In genomic region chr7:38147477-38147876, GRCm38 (mm10) we compare ENCODE assay signal across 20 mouse cellular contexts. TPM values are rescaled to one million over a fixed set of nuclear protein-coding genes. Genes with fewer than 3 reads are reported as not detected.
A peak's percentile ranks its signal among the peaks of the same experiment; 100 is the strongest.
DNase-seq lines count a peak whose midpoint lies in the region; ATAC-seq and TF ChIP-seq lines count a peak whose summit lies in the region.
"Had no signal": no experiment of that assay in that cellular context is flagged by ENCODE, and none has a peak within 500 bp of the region (broad histone marks: within the 10 kb centered on the region; RNA-seq: fewer than 3 reads in every experiment).

No protein-coding gene starts in this region.

- no peak overlapping the region for H3K9ac ChIP-seq in hindbrain, postnatal 0 days (replicated peaks; ENCODE audit: low read length)
- no peak overlapping the region for H3K9ac ChIP-seq in liver, postnatal 0 days (replicated peaks)
- no peak overlapping the region for H3K9ac ChIP-seq in liver, embryonic 12.5 days
- H3K9ac ChIP-seq in ES-Bruce4 (ENCODE audit: low read depth, poor library complexity, severe bottlenecking) = no peak overlapping the region
- H3K9ac ChIP-seq: forebrain, embryonic 12.5 days; limb, embryonic 13.5 days had no signal

- H3K9me3 ChIP-seq in hindbrain, postnatal 0 days (ENCODE audit: low read length) = no peaks in the 10 kb centered on the region
- peaks cover 5% of the 10 kb centered on the region; the same call in 1 of the 2 replicates for H3K9me3 ChIP-seq in hindbrain, embryonic 10.5 days
- H3K9me3 ChIP-seq in liver, postnatal 0 days (ENCODE audit: low read length) = no peaks in the 10 kb centered on the region
- H3K9me3 ChIP-seq in liver, embryonic 12.5 days (replicated peaks) = peaks cover 3% of the 10 kb centered on the region; the same call in 1 of the 2 replicates
- H3K9me3 ChIP-seq in ES-Bruce4 (replicated peaks; ENCODE audit: control insufficient read depth, insufficient read depth, low read length, poor library complexity, severe bottlenecking) = no peaks in the 10 kb centered on the region
- H3K9me3 ChIP-seq: forebrain, embryonic 12.5 days; limb, embryonic 13.5 days had no signal

- no peak for DNase-seq in hindbrain, postnatal 0 days (ENCODE audit: low spot score)
- no peak for DNase-seq in hindbrain, embryonic 10.5 days (ENCODE audit: low spot score)
- no peak for DNase-seq in liver, postnatal 0 days
- no peak for DNase-seq in adrenal gland, postnatal 4 days (ENCODE audit: low spot score in 2 of 2)
- DNase-seq in urinary bladder, postnatal 4 days (ENCODE audit: low spot score in 2 of 2) = no peak
- DNase-seq: adrenal gland, postnatal 25 days; cerebellum, adult 9-11 months; gastrocnemius, postnatal 25 days; kidney, adult 8-10 months; kidney, postnatal 4 days; lung, postnatal 4 days; right cerebral cortex, adult 18-20 months; thymus, adult 2 months had no signal

- no peaks in the 10 kb centered on the region for H3K4me1 ChIP-seq in hindbrain, postnatal 0 days (ENCODE audit: insufficient read depth, low read length)
- H3K4me1 ChIP-seq in hindbrain, embryonic 10.5 days (replicated peaks) = peaks cover 9% of the 10 kb centered on the region; the same call in 1 of the 2 replicates
- H3K4me1 ChIP-seq in liver, postnatal 0 days (ENCODE audit: insufficient read depth) = no peaks in the 10 kb centered on the region
- no peaks in the 10 kb centered on the region for H3K4me1 ChIP-seq in liver, embryonic 12.5 days
- H3K4me1 ChIP-seq in ES-Bruce4 (ENCODE audit: control insufficient read depth, insufficient read depth, low read length) = no peaks in the 10 kb centered on the region
- no peaks in the 10 kb centered on the region; the same call in 1 of the 2 replicates for H3K4me1 ChIP-seq in bone marrow, adult 2 months (ENCODE audit: control insufficient read depth, insufficient read depth, low read length)
- H3K4me1 ChIP-seq: forebrain, embryonic 12.5 days; limb, embryonic 13.5 days; midbrain, embryonic 10.5 days had no signal

- no peak for TF ChIP-seq EP300 in liver, postnatal 0 days (IDR thresholded peaks at IDR 0.05; ENCODE audit: low read depth)
- TF ChIP-seq EP300 in ES-Bruce4 (IDR thresholded peaks at IDR 0.05; ENCODE audit: insufficient read depth, low read depth, low read length) = no peak

- H3K4me2 ChIP-seq in hindbrain, postnatal 0 days (ENCODE audit: low read depth, low read length) = no peak overlapping the region
- H3K4me2 ChIP-seq in liver, postnatal 0 days (ENCODE audit: low read depth, low read length) = no peak overlapping the region
- no peak overlapping the region for H3K4me2 ChIP-seq in liver, embryonic 12.5 days
- H3K4me2 ChIP-seq: forebrain, embryonic 12.5 days; limb, embryonic 13.5 days had no signal

- 92% methylated on average over 6 of the region's 6 CpGs for WGBS in hindbrain, postnatal 0 days
- WGBS in hindbrain, embryonic 10.5 days = 89% methylated on average over 6 of the region's 6 CpGs
- WGBS in liver, postnatal 0 days (ENCODE audit: insufficient replicate concordance) = 76% methylated on average over 6 of the region's 6 CpGs
- WGBS in liver, embryonic 12.5 days (ENCODE audit: insufficient replicate concordance) = 67% methylated on average over 6 of the region's 6 CpGs
- 82% methylated on average over 6 of the region's 6 CpGs for WGBS in bone marrow, adult 2 months

- no peak overlapping the region for H3K4me3 ChIP-seq in hindbrain, postnatal 0 days (ENCODE audit: low read length)
- H3K4me3 ChIP-seq in hindbrain, embryonic 10.5 days = no peak overlapping the region
- H3K4me3 ChIP-seq in liver, postnatal 0 days (ENCODE audit: low read depth, low read length) = no peak overlapping the region
- H3K4me3 ChIP-seq in liver, embryonic 12.5 days = no peak overlapping the region
- no peak overlapping the region for H3K4me3 ChIP-seq in ES-Bruce4 (ENCODE audit: low read depth, low read length)
- no peak overlapping the region for H3K4me3 ChIP-seq in bone marrow, adult 2 months (replicated peaks; ENCODE audit: control insufficient read depth, low read depth, low read length)
- H3K4me3 ChIP-seq: forebrain, embryonic 12.5 days; limb, embryonic 13.5 days; midbrain, embryonic 10.5 days had no signal

- ATAC-seq in hindbrain, postnatal 0 days = no peak
- no peak for ATAC-seq in liver, postnatal 0 days
- no peak for ATAC-seq in liver, embryonic 12.5 days
- ATAC-seq: Patski had no signal

- H3K27ac ChIP-seq in hindbrain, postnatal 0 days = no peak overlapping the region
- no peak overlapping the region for H3K27ac ChIP-seq in hindbrain, embryonic 10.5 days
- no peak overlapping the region for H3K27ac ChIP-seq in liver, postnatal 0 days (ENCODE audit: low read depth)
- H3K27ac ChIP-seq in liver, embryonic 12.5 days = no peak overlapping the region
- no peak overlapping the region for H3K27ac ChIP-seq in ES-Bruce4 (ENCODE audit: insufficient read depth, low read length)
- H3K27ac ChIP-seq in bone marrow, adult 2 months (ENCODE audit: control insufficient read depth, insufficient read depth, low read depth, low read length, poor library complexity) = no peak overlapping the region
- H3K27ac ChIP-seq: forebrain, embryonic 12.5 days; limb, embryonic 13.5 days; midbrain, embryonic 10.5 days had no signal

- no peaks in the 10 kb centered on the region for H3K27me3 ChIP-seq in hindbrain, postnatal 0 days (ENCODE audit: insufficient read depth, low read length)
- no peaks in the 10 kb centered on the region for H3K27me3 ChIP-seq in hindbrain, embryonic 10.5 days (ENCODE audit: insufficient read depth, poor library complexity, severe bottlenecking)
- no peaks in the 10 kb centered on the region for H3K27me3 ChIP-seq in liver, postnatal 0 days (ENCODE audit: insufficient read depth, low read length)
- no peaks in the 10 kb centered on the region; the same call in 1 of the 2 replicates for H3K27me3 ChIP-seq in liver, embryonic 12.5 days (replicated peaks)
- no peaks in the 10 kb centered on the region for H3K27me3 ChIP-seq in ES-Bruce4 (ENCODE audit: control insufficient read depth, insufficient read depth, low read length, poor library complexity, severe bottlenecking)
- H3K27me3 ChIP-seq: forebrain, embryonic 12.5 days; limb, embryonic 13.5 days had no signal

- peak; percentile 24; the same call in 1 of the 2 replicates for TF ChIP-seq CTCF in hindbrain, postnatal 0 days (IDR thresholded peaks at IDR 0.05; ENCODE audit: low read depth)
- peak; percentile 42 for TF ChIP-seq CTCF in liver, postnatal 0 days (IDR thresholded peaks at IDR 0.05; ENCODE audit: low read depth)
- peak; percentile 67 for TF ChIP-seq CTCF in ES-Bruce4 (IDR thresholded peaks at IDR 0.05; ENCODE audit: low read depth, low read length)
- peak; percentile 49; the same call in 1 of the 2 replicates for TF ChIP-seq CTCF in bone marrow, adult 2 months (IDR thresholded peaks at IDR 0.05; ENCODE audit: control insufficient read depth, insufficient read depth, low read length)

- no peaks in the 10 kb centered on the region for H3K36me3 ChIP-seq in hindbrain, postnatal 0 days (ENCODE audit: insufficient read depth, low read length)
- H3K36me3 ChIP-seq in hindbrain, embryonic 10.5 days = no peaks in the 10 kb centered on the region
- H3K36me3 ChIP-seq in liver, postnatal 0 days (replicated peaks; ENCODE audit: insufficient read depth, low read length) = no peaks in the 10 kb centered on the region
- H3K36me3 ChIP-seq in liver, embryonic 12.5 days = no peaks in the 10 kb centered on the region
- H3K36me3 ChIP-seq in ES-Bruce4 (ENCODE audit: control insufficient read depth, insufficient read depth, low read length, poor library complexity, severe bottlenecking) = no peaks in the 10 kb centered on the region
- H3K36me3 ChIP-seq: forebrain, embryonic 12.5 days; limb, embryonic 13.5 days; midbrain, embryonic 10.5 days had no signal

- no peak for TF ChIP-seq POLR2A in ES-Bruce4 (IDR thresholded peaks at IDR 0.05; ENCODE audit: insufficient read depth, low read length)
- TF ChIP-seq POLR2A in bone marrow, adult 2 months (IDR thresholded peaks at IDR 0.05; ENCODE audit: borderline replicate concordance, control insufficient read depth, low read depth, low read length) = no peak

RNA-seq across cellular contexts. Expression of gene 1600014C10Rik, which starts 35.5 kb away (rescaled TPM):
- 34.9 and 35.8 TPM in 2 replicates for total RNA-seq in hindbrain, postnatal 0 days (2014; rRNA removed)
- polyA plus RNA-seq in hindbrain, postnatal 0 days (2015; fragmentation: Nextera tagmentation; extraction: Ambion mirVana) = 25.6 and 26.1 TPM in 2 replicates
- 15.1 and 15.2 TPM in 2 replicates for polyA plus RNA-seq in hindbrain, embryonic 10.5 days (2016; fragmentation: Nextera tagmentation; extraction: Ambion mirVana)
- polyA plus RNA-seq in liver, postnatal 0 days (2015; fragmentation: Nextera tagmentation; extraction: Ambion mirVana) = 76.6 and 78.1 TPM in 2 replicates
- polyA plus RNA-seq in liver, embryonic 12.5 days (2016; fragmentation: Nextera tagmentation; extraction: Ambion mirVana) = 7.0 and 7.5 TPM in 2 replicates
- polyA plus RNA-seq in ES-Bruce4 (2011; ENCODE audit: insufficient read depth, insufficient read length, low read depth, missing spikeins) = 5.3 and 7.0 TPM in 2 replicates
- 15.1 and 22.2 TPM in 2 replicates for polyA plus RNA-seq in bone marrow, adult 2 months (2011; ENCODE audit: insufficient read depth, insufficient read length, low replicate concordance, missing spikeins)
- total RNA-seq in adrenal gland, postnatal 4 days (2021) = 10 to 100 TPM; 22.0 to 36.5 TPM

RNA-seq across cellular contexts. Expression of gene Ccne1, which starts 40.1 kb away (rescaled TPM):
- total RNA-seq in hindbrain, postnatal 0 days (2014; rRNA removed) = 11.5 and 15.7 TPM in 2 replicates
- 19.7 and 20.6 TPM in 2 replicates for polyA plus RNA-seq in hindbrain, postnatal 0 days (2015; fragmentation: Nextera tagmentation; extraction: Ambion mirVana)
- polyA plus RNA-seq in hindbrain, embryonic 10.5 days (2016; fragmentation: Nextera tagmentation; extraction: Ambion mirVana) = 66.1 and 92.1 TPM in 2 replicates
- 31.1 and 32.4 TPM in 2 replicates for polyA plus RNA-seq in liver, postnatal 0 days (2015; fragmentation: Nextera tagmentation; extraction: Ambion mirVana)
- polyA plus RNA-seq in liver, embryonic 12.5 days (2016; fragmentation: Nextera tagmentation; extraction: Ambion mirVana) = 145 and 150 TPM in 2 replicates
- 94.4 and 105 TPM in 2 replicates for polyA plus RNA-seq in ES-Bruce4 (2011; ENCODE audit: insufficient read depth, insufficient read length, low read depth, missing spikeins)
- 54.8 and 58.5 TPM in 2 replicates for polyA plus RNA-seq in bone marrow, adult 2 months (2011; ENCODE audit: insufficient read depth, insufficient read length, low replicate concordance, missing spikeins)
- total RNA-seq in adrenal gland, postnatal 4 days (2021) = 10 to 100 TPM; 16.3 to 17.5 TPM
